Mouse (Mus musculus) MEL (cell line): ENCODE data around the gene Zfp462. TPM values are rescaled to one million over a fixed set of nuclear protein-coding genes. Genes with fewer than 3 reads are reported as not detected.

Experiments used
- DNase-seq: peaks from one replicate; pipeline ENCODE4 v3.0.0; 2011; ENCODE audit warnings: low read depth, low spot score
- H3K27ac ChIP-seq: 2 replicates; pipeline ENCODE4 v1.5.1; 2012; ENCODE audit warnings: low read depth, mild to moderate bottlenecking, control low read depth, low read length, moderate library complexity; ENCODE audit not compliant: control insufficient read depth
- H3K27me3 ChIP-seq, 2 experiments: fragments of 150-350 bp in 1 of 2; sonication (generic) in 1 of 2; 2 replicates each; pipeline ENCODE4 v1.6.1; 2012; ENCODE audit warnings: low read length in 2 of 2, mild to moderate bottlenecking in 2 of 2, improper control_type of control experiment in 1 of 2, moderate library complexity in 1 of 2; ENCODE audit not compliant: insufficient read depth in 2 of 2, control insufficient read depth in 1 of 2
- H3K36me3 ChIP-seq, 2 experiments: 2 replicates each; pipeline ENCODE4 v1.6.1; 2012 to 2014; ENCODE audit warnings: low read length in 2 of 2, improper control_type of control experiment in 1 of 2, inconsistent platforms in 1 of 2, mild to moderate bottlenecking in 1 of 2; ENCODE audit not compliant: insufficient read depth in 2 of 2, control insufficient read depth in 1 of 2
- H3K4me1 ChIP-seq, 2 experiments: fragments of 150-350 bp in 1 of 2; sonication (generic) in 1 of 2; 2 replicates each; pipeline ENCODE4 v1.6.1; 2012; ENCODE audit warnings: low read length in 2 of 2, improper control_type of control experiment in 1 of 2, mild to moderate bottlenecking in 1 of 2; ENCODE audit not compliant: insufficient read depth in 2 of 2, control insufficient read depth in 1 of 2
- H3K4me3 ChIP-seq, 2 experiments: fragments of 150-350 bp in 1 of 2; sonication (generic) in 1 of 2; 2 replicates each; pipeline ENCODE4 v1.5.1; 2012; ENCODE audit warnings: low read depth in 2 of 2, low read length in 2 of 2, mild to moderate bottlenecking in 2 of 2, moderate library complexity in 2 of 2, control low read depth in 1 of 2, improper control_type of control experiment in 1 of 2; ENCODE audit not compliant: control insufficient read depth in 1 of 2, insufficient read depth in 1 of 2
- H3K79me2 ChIP-seq: 2 replicates; pipeline ENCODE4 v1.6.1; 2012; ENCODE audit warnings: mild to moderate bottlenecking, low read length, moderate library complexity; ENCODE audit not compliant: control insufficient read depth, poor library complexity, insufficient read depth
- H3K9ac ChIP-seq: 2 replicates; pipeline ENCODE4 v1.6.1; 2012; ENCODE audit warnings: low read depth, mild to moderate bottlenecking, control low read depth, low read length, moderate library complexity; ENCODE audit not compliant: control insufficient read depth, poor library complexity, severe bottlenecking
- H3K9me3 ChIP-seq: fragments of 150-350 bp; sonication (generic); replicated peaks from 2 replicates; pipeline ENCODE4 v1.6.1; 2012; ENCODE audit warnings: mild to moderate bottlenecking, low read length, improper control_type of control experiment, moderate library complexity; ENCODE audit not compliant: insufficient read depth
- GABPA ChIP-seq: IDR thresholded peaks from 2 replicates; pipeline ENCODE4 v1.6.1; 2012; ENCODE audit warnings: low read depth, mild to moderate bottlenecking, inconsistent platforms, low read length, improper control_type of control experiment, moderate library complexity
- HCFC1 ChIP-seq: IDR thresholded peaks from 2 replicates; pipeline ENCODE4 v1.6.1; 2012; ENCODE audit warnings: low read depth, mild to moderate bottlenecking, inconsistent platforms, low read length, improper control_type of control experiment, moderate library complexity
- JUND ChIP-seq: IDR thresholded peaks from 2 replicates; pipeline ENCODE4 v1.6.1; 2011; ENCODE audit warnings: low read depth, mild to moderate bottlenecking, improper control_type of control experiment, low read length
- MAZ ChIP-seq: IDR thresholded peaks from 2 replicates; pipeline ENCODE4 v1.6.1; 2012; ENCODE audit warnings: low read depth, mild to moderate bottlenecking, inconsistent platforms, low read length, improper control_type of control experiment
- MEF2A ChIP-seq: IDR thresholded peaks from 2 replicates; pipeline ENCODE4 v1.6.1; 2014; ENCODE audit warnings: low read depth, mild to moderate bottlenecking, inconsistent platforms, low read length, improper control_type of control experiment; ENCODE audit not compliant: poor library complexity, insufficient replicate concordance, severe bottlenecking; ENCODE audit errors: extremely low read depth
- MYB ChIP-seq: IDR thresholded peaks from 2 replicates; pipeline ENCODE4 v1.6.1; 2011; ENCODE audit warnings: mild to moderate bottlenecking, low read depth, low read length, improper control_type of control experiment
- MYC ChIP-seq: IDR thresholded peaks from 2 replicates; pipeline ENCODE4 v1.6.1; 2011; ENCODE audit warnings: low read depth, mild to moderate bottlenecking, low read length, improper control_type of control experiment, moderate library complexity
- NRF1 ChIP-seq: IDR thresholded peaks from 2 replicates; pipeline ENCODE4 v1.6.1; 2014; ENCODE audit warnings: low read depth, mild to moderate bottlenecking, inconsistent platforms, low read length, improper control_type of control experiment, moderate library complexity; ENCODE audit not compliant: poor library complexity, insufficient read depth, severe bottlenecking
- RAD21 ChIP-seq: IDR thresholded peaks from 2 replicates; pipeline ENCODE4 v1.6.1; 2011; ENCODE audit warnings: mild to moderate bottlenecking, low read depth, low read length, improper control_type of control experiment
- RCOR1 ChIP-seq: IDR thresholded peaks from 2 replicates; pipeline ENCODE4 v1.6.1; 2012; ENCODE audit warnings: low read depth, mild to moderate bottlenecking, inconsistent platforms, low read length, improper control_type of control experiment
- TAL1 ChIP-seq: IDR thresholded peaks from 2 replicates; pipeline ENCODE4 v1.6.1; 2012; ENCODE audit warnings: mild to moderate bottlenecking, inconsistent platforms, low read length, moderate library complexity, mixed read lengths
- UBTF ChIP-seq: IDR thresholded peaks from 2 replicates; pipeline ENCODE4 v1.6.1; 2012; ENCODE audit warnings: low read depth, mild to moderate bottlenecking, inconsistent platforms, low read length, improper control_type of control experiment, moderate library complexity, borderline replicate concordance; ENCODE audit not compliant: insufficient read depth
- USF1 ChIP-seq: IDR thresholded peaks from 2 replicates; pipeline ENCODE4 v1.6.1; 2014; ENCODE audit warnings: low read depth, mild to moderate bottlenecking, inconsistent platforms, low read length, improper control_type of control experiment, moderate library complexity
- USF2 ChIP-seq, 2 experiments: IDR thresholded peaks; 2 replicates each; pipeline ENCODE4 v1.6.1; 2011 to 2012; ENCODE audit warnings: improper control_type of control experiment in 2 of 2, low read length in 2 of 2, borderline replicate concordance in 1 of 2, inconsistent platforms in 1 of 2, low read depth in 1 of 2, mild to moderate bottlenecking in 1 of 2; ENCODE audit not compliant: insufficient read depth in 1 of 2
- ZC3H11A ChIP-seq: IDR thresholded peaks from 2 replicates; pipeline ENCODE4 v1.6.1; 2012; ENCODE audit warnings: low read depth, mild to moderate bottlenecking, inconsistent platforms, low read length, improper control_type of control experiment
- ZMIZ1 ChIP-seq: IDR thresholded peaks from 2 replicates; pipeline ENCODE4 v1.6.1; 2012; ENCODE audit warnings: low read depth, mild to moderate bottlenecking, inconsistent platforms, low read length, improper control_type of control experiment, moderate library complexity
- polyA plus RNA-seq, 2 experiments: library from polyadenylated mRNA; stranded (reverse) in 1 of 2; unstranded in 1 of 2; fragments of >175 nt in 1 of 2; fragments of >200 nt in 1 of 2; gene quantifications; 2 replicates each; pipeline versions ENCODE4 v1.2.1 to v1.2.4; 2012; ENCODE audit warnings: low replicate concordance in 2 of 2, low read depth in 1 of 2; ENCODE audit not compliant: insufficient read length in 2 of 2, insufficient read depth in 1 of 2, missing spikeins in 1 of 2
- total RNA-seq: library from RNA; depleted of rRNA; stranded (reverse); fragments of 300-350 nt; gene quantifications from 2 replicates; pipeline ENCODE4 v1.2.3, GENCODE M21; 2012

Gene Zfp462
- total and polyA plus RNA-seq, 3 experiments, result not detected

GRCm38 (mm10) chr4:54967721-54968120 lies 22.9 kb downstream of the Zfp462 start:
- H3K9ac ChIP-seq, result no peak overlapping the region
- H3K4me3 ChIP-seq, result no peak overlapping the region
- no peak for TF ChIP-seq NRF1
- no peak for TF ChIP-seq MYB
- no peak for TF ChIP-seq UBTF
- TF ChIP-seq GABPA, result no peak
- TF ChIP-seq JUND, result no peak
- no peak for TF ChIP-seq USF1
- no peak for TF ChIP-seq RAD21
- no peak for TF ChIP-seq MEF2A
- no peak for TF ChIP-seq HCFC1
- TF ChIP-seq, all 39 proteins: peak for 0
- Histone ChIP-seq H3K79me2 (no peaks in the 10 kb centered on the region), H3K27ac (no peak overlapping the region), H3K27me3 (no peaks in the 10 kb centered on the region), H3K4me1 (no peaks in the 10 kb centered on the region), H3K36me3 (no peaks in the 10 kb centered on the region), H3K9me3 (no peaks in the 10 kb centered on the region)
- DNase-seq, result no peak

GRCm38 (mm10) chr4:54969671-54970295 lies 24.9 kb downstream of the Zfp462 start:
- Histone ChIP-seq H3K27ac (no peak overlapping the region), H3K4me3 (no peak overlapping the region), H3K4me1 (no peaks in the 10 kb centered on the region), H3K79me2 (no peaks in the 10 kb centered on the region), H3K36me3 (no peaks in the 10 kb centered on the region), H3K9me3 (no peaks in the 10 kb centered on the region), H3K27me3 (no peaks in the 10 kb centered on the region), H3K9ac (no peak overlapping the region)
- no peak for TF ChIP-seq RCOR1
- no peak for TF ChIP-seq MAZ
- TF ChIP-seq ZC3H11A, result no peak
- no peak for TF ChIP-seq MYC
- TF ChIP-seq USF2 (IDR thresholded peaks at IDR 0.05; ENCODE audit: borderline replicate concordance in 1 of 2, insufficient read depth in 1 of 2, low read depth in 1 of 2, low read length in 2 of 2), result no peak
- no peak for TF ChIP-seq TAL1
- no peak for TF ChIP-seq JUND
- no peak for TF ChIP-seq ZMIZ1
- no peak for DNase-seq
